Mouse (Mus musculus): ENCODE data around the gene Cfb. TPM values are rescaled to one million over a fixed set of nuclear protein-coding genes. Genes with fewer than 3 reads are reported as not detected.

Gene Cfb
- total and polyA plus RNA-seq, 2 experiments: 709 to 1,577 TPM

GRCm38 (mm10) chr17:34891377-34891776 is 29.1 kb upstream of the Cfb start:
- no peaks in the 10 kb centered on the region for H3K79me2 ChIP-seq (ENCODE audit: control insufficient read depth, insufficient read depth, low read length)
- TF ChIP-seq POLR2A (IDR thresholded peaks at IDR 0.05; ENCODE audit: extremely low read depth, insufficient read depth, low read length) (no peak), CTCF (IDR thresholded peaks at IDR 0.05; ENCODE audit: low read depth, low read length) (peak; percentile 56)
- no peak overlapping the region for H3K27ac ChIP-seq (replicated peaks; ENCODE audit: insufficient read depth, low read depth, low read length)
- DNase-seq (ENCODE audit: extremely low read depth, low read depth, low spot score): no peak
- H3K27me3 ChIP-seq (ENCODE audit: control insufficient read depth, insufficient read depth, low read length): no peaks in the 10 kb centered on the region
- H3K9ac ChIP-seq (ENCODE audit: low read depth, low read length): no peak overlapping the region
- H3K4me3 ChIP-seq (ENCODE audit: insufficient read depth, low read depth, low read length): no peak overlapping the region
- peaks cover 12% of the 10 kb centered on the region for H3K4me1 ChIP-seq (ENCODE audit: control insufficient read depth, insufficient read depth, low read length)
- WGBS: 99% methylated on average over 2 of the region's 2 CpGs
- no peaks in the 10 kb centered on the region for H3K36me3 ChIP-seq (ENCODE audit: control insufficient read depth, insufficient read depth, low read length)

DNA sequence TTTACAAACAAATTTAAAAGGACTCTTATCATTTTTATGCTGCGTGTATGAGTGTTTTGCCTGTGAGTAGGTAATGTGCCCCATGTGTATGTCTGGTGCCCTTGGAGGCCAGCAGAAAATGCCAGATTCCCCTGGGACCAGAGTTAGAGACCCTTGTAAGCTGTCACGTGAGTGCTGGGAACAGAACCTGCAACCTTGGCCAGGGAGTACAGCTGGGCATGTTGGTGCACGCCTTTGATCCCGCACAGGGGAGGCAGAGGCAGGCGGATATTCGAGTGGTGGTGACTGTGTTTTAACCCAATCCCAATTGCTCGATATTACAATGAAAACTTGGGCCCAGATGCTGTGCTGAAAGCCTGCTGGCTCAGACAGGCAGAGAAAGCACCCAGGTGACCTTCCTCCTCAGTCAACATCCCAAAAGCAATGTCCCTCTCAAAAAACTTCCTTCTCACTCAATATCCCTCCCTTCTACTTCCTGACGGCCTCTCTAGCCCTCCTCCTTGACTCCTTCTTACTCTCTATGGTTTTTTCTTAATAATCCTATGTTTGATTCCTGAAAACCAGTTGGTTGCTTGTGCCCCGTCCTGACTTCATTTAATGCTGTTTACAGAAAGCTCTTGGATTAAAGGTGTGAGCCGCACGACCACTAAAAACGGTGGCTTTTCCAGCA is 27.9 kb upstream of the Cfb start:
- Histone ChIP-seq H3K4me3 (ENCODE audit: insufficient read depth, low read depth, low read length) (no peak overlapping the region), H3K79me2 (ENCODE audit: control insufficient read depth, insufficient read depth, low read length) (no peaks in the 10 kb centered on the region), H3K27me3 (ENCODE audit: control insufficient read depth, insufficient read depth, low read length) (no peaks in the 10 kb centered on the region), H3K36me3 (ENCODE audit: control insufficient read depth, insufficient read depth, low read length) (no peaks in the 10 kb centered on the region), H3K9ac (ENCODE audit: low read depth, low read length) (no peak overlapping the region), H3K4me1 (ENCODE audit: control insufficient read depth, insufficient read depth, low read length) (peaks cover 14% of the 10 kb centered on the region), H3K27ac (replicated peaks; ENCODE audit: insufficient read depth, low read depth, low read length) (no peak overlapping the region)
- DNase-seq (ENCODE audit: extremely low read depth, low read depth, low spot score): no peak
- TF ChIP-seq CTCF (IDR thresholded peaks at IDR 0.05; ENCODE audit: low read depth, low read length) (no peak), POLR2A (IDR thresholded peaks at IDR 0.05; ENCODE audit: extremely low read depth, insufficient read depth, low read length) (no peak)
- WGBS: 92% methylated on average over 12 of the region's 12 CpGs

- peak; percentile 45 for DNase-seq (ENCODE audit: extremely low read depth, low read depth, low spot score)
- H3K4me1 ChIP-seq (ENCODE audit: control insufficient read depth, insufficient read depth, low read length): peaks cover 12% of the 10 kb centered on the region
- TF ChIP-seq POLR2A (IDR thresholded peaks at IDR 0.05; ENCODE audit: extremely low read depth, insufficient read depth, low read length) (no peak), CTCF (IDR thresholded peaks at IDR 0.05; ENCODE audit: low read depth, low read length) (no peak)
- WGBS: 57% methylated on average over 5 of the region's 5 CpGs
- H3K9ac ChIP-seq (ENCODE audit: low read depth, low read length): no peak overlapping the region
- H3K27me3 ChIP-seq (ENCODE audit: control insufficient read depth, insufficient read depth, low read length): no peaks in the 10 kb centered on the region
- H3K4me3 ChIP-seq (ENCODE audit: insufficient read depth, low read depth, low read length): no peak overlapping the region
- no peaks in the 10 kb centered on the region for H3K79me2 ChIP-seq (ENCODE audit: control insufficient read depth, insufficient read depth, low read length)
- H3K27ac ChIP-seq (replicated peaks; ENCODE audit: insufficient read depth, low read depth, low read length): no peak overlapping the region
- H3K36me3 ChIP-seq (ENCODE audit: control insufficient read depth, insufficient read depth, low read length): no peaks in the 10 kb centered on the region
These were observed 25.6 kb upstream of the Cfb start for GRCm38 (mm10) chr17:34887942-34888341.

GRCm38 (mm10) chr17:34885615-34886014 is 23.3 kb upstream of the Cfb start:
- peaks cover 15% of the 10 kb centered on the region for H3K4me1 ChIP-seq (ENCODE audit: control insufficient read depth, insufficient read depth, low read length)
- H3K27ac ChIP-seq (replicated peaks; ENCODE audit: insufficient read depth, low read depth, low read length): no peak overlapping the region
- TF ChIP-seq CTCF (IDR thresholded peaks at IDR 0.05; ENCODE audit: low read depth, low read length) (no peak), POLR2A (IDR thresholded peaks at IDR 0.05; ENCODE audit: extremely low read depth, insufficient read depth, low read length) (no peak)
- WGBS: 84% methylated on average over 3 of the region's 3 CpGs
- no peak for DNase-seq (ENCODE audit: extremely low read depth, low read depth, low spot score)
- H3K79me2 ChIP-seq (ENCODE audit: control insufficient read depth, insufficient read depth, low read length): no peaks in the 10 kb centered on the region
- H3K27me3 ChIP-seq (ENCODE audit: control insufficient read depth, insufficient read depth, low read length): no peaks in the 10 kb centered on the region
- H3K4me3 ChIP-seq (ENCODE audit: insufficient read depth, low read depth, low read length): no peak overlapping the region
- no peaks in the 10 kb centered on the region for H3K36me3 ChIP-seq (ENCODE audit: control insufficient read depth, insufficient read depth, low read length)
- no peak overlapping the region for H3K9ac ChIP-seq (ENCODE audit: low read depth, low read length)

DNA sequence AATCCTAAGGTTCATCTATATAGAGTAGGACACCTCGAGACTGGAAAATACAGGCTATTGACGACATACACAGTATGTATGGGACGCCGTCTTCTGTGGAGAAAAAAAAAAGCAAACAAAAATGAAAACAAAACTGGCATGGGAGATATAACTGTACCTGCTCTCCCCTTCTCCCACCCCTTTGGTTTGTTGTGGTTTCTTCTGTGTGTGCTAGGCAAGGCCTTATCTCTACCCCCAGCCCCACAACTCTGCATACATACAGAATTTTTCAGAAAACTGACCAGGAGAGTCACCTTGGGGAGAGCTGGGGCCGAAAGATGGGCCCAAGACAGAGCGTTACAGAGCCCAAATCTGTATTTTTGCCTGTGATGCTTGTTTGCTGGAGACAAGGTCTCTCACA is 22.4 kb upstream of the Cfb start:
- H3K79me2 ChIP-seq (ENCODE audit: control insufficient read depth, insufficient read depth, low read length): no peaks in the 10 kb centered on the region; the same call in 1 of the 2 replicates
- no peaks in the 10 kb centered on the region for H3K27me3 ChIP-seq (ENCODE audit: control insufficient read depth, insufficient read depth, low read length)
- TF ChIP-seq POLR2A (IDR thresholded peaks at IDR 0.05; ENCODE audit: extremely low read depth, insufficient read depth, low read length): no peak
- TF ChIP-seq CTCF (IDR thresholded peaks at IDR 0.05; ENCODE audit: low read depth, low read length): no peak
- H3K4me3 ChIP-seq (ENCODE audit: insufficient read depth, low read depth, low read length): no peak overlapping the region
- DNase-seq (ENCODE audit: extremely low read depth, low read depth, low spot score): no peak
- no peak overlapping the region for H3K9ac ChIP-seq (ENCODE audit: low read depth, low read length)
- 97% methylated on average over 6 of the region's 6 CpGs for WGBS
- no peak overlapping the region for H3K27ac ChIP-seq (replicated peaks; ENCODE audit: insufficient read depth, low read depth, low read length)
- peaks cover 21% of the 10 kb centered on the region for H3K4me1 ChIP-seq (ENCODE audit: control insufficient read depth, insufficient read depth, low read length)
- no peaks in the 10 kb centered on the region for H3K36me3 ChIP-seq (ENCODE audit: control insufficient read depth, insufficient read depth, low read length)

GRCm38 (mm10) chr17:34883332-34883731 is 21.0 kb upstream of the Cfb start:
- H3K9ac ChIP-seq (ENCODE audit: low read depth, low read length): no peak overlapping the region
- DNase-seq (ENCODE audit: extremely low read depth, low read depth, low spot score): no peak
- H3K79me2 ChIP-seq (ENCODE audit: control insufficient read depth, insufficient read depth, low read length): no peaks in the 10 kb centered on the region; the same call in 1 of the 2 replicates
- H3K27me3 ChIP-seq (ENCODE audit: control insufficient read depth, insufficient read depth, low read length): no peaks in the 10 kb centered on the region
- no peak overlapping the region for H3K4me3 ChIP-seq (ENCODE audit: insufficient read depth, low read depth, low read length)
- peaks cover 1% of the 10 kb centered on the region; the same call in 1 of the 2 replicates for H3K36me3 ChIP-seq (ENCODE audit: control insufficient read depth, insufficient read depth, low read length)
- 68% methylated on average over 3 of the region's 3 CpGs for WGBS
- TF ChIP-seq POLR2A (IDR thresholded peaks at IDR 0.05; ENCODE audit: extremely low read depth, insufficient read depth, low read length): no peak
- no peak for TF ChIP-seq CTCF (IDR thresholded peaks at IDR 0.05; ENCODE audit: low read depth, low read length)
- no peak overlapping the region for H3K27ac ChIP-seq (replicated peaks; ENCODE audit: insufficient read depth, low read depth, low read length)
- H3K4me1 ChIP-seq (ENCODE audit: control insufficient read depth, insufficient read depth, low read length): peaks cover 21% of the 10 kb centered on the region
